Mouse (Mus musculus): ENCODE data around the gene Tsnax.

- TF ChIP-seq CTCF (IDR thresholded peaks at IDR 0.05; ENCODE audit: insufficient read depth, low read length) (no peak), POLR2A (IDR thresholded peaks at IDR 0.05; ENCODE audit: borderline replicate concordance, extremely low read depth, low read depth, low read length) (no peak)
Observed at GRCm38 (mm10) chr8:125031276-125031675, 18.5 kb downstream of the Tsnax start.

Measured in lung, adult 2 months (tissue).